Mouse (Mus musculus): ENCODE measurements around the gene Cntn1. TPM values are rescaled to one million over a fixed set of nuclear protein-coding genes. Genes with fewer than 3 reads are reported as not detected.

The Cntn1 gene
- 73.9 and 104 TPM in 2 replicates for polyA plus RNA-seq (2021; fragmentation: Nextera tagmentation)
- long read RNA-seq, experiment 1, full-length matches to known transcripts, result 163 of 326 reads
- long read RNA-seq, experiment 1, partial matches to known transcripts, result 104 of 326 reads
- long read RNA-seq, experiment 1, other reads (novel, unspliced or antisense), result 59 of 326 reads
- long read RNA-seq, experiment 2, full-length matches to known transcripts, result 23 of 196 reads
- long read RNA-seq, experiment 2, partial matches to known transcripts, result 157 of 196 reads
- long read RNA-seq, experiment 2, other reads (novel, unspliced or antisense), result 16 of 196 reads

GRCm38 (mm10) chr15:92050996-92051352 is at the start of gene Cntn1:
TSS of gene Cntn1 (plus strand) at chr15:92051165.

Other genes starting within 250 kb of the Cntn1 start
- gene Smgc, start 212.9 kb upstream of the Cntn1 start, polyA plus RNA-seq (2021; fragmentation: Nextera tagmentation), result not detected in 2 replicates

All from left cerebral cortex, adult 6 months (tissue).